Mouse (Mus musculus): Measurements from ENCODE around the gene Slc25a13.

DNA sequence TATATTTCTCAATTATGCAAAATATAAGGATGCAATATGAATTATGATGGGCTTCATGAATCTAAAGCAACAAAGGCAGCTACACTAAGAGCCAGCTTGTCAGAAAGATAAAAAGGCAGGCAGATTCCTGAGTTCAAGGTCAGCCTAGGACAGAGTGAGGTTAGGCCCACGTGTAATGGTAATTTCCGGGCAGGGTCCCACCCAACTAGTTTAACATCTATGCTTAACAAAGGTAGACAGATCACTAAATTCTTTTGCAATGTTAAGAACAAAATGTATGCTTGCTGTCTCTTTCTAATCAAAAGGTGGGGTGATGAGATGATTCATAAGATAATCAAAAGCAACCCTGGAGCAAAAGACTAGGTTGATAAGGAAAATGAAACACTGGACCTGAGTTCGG is 76.6 kb downstream of the Slc25a13 start:
- TF ChIP-seq MAX (IDR thresholded peaks at IDR 0.05; ENCODE audit: low read length), result no peak
- no peak for TF ChIP-seq CTCF (IDR thresholded peaks at IDR 0.05 in 2 of 3, conservative IDR thresholded peaks at IDR 0.05 in 1 of 3; ENCODE audit: control insufficient read depth in 1 of 3, insufficient read depth in 1 of 3, low read depth in 2 of 3, low read length in 3 of 3, poor library complexity in 1 of 3, severe bottlenecking in 1 of 3)
- TF ChIP-seq SIN3A (IDR thresholded peaks at IDR 0.05; ENCODE audit: low read length), result no peak
- TF ChIP-seq HCFC1 (IDR thresholded peaks at IDR 0.05; ENCODE audit: low read depth, low read length), result no peak
- TF ChIP-seq ETS1 (IDR thresholded peaks at IDR 0.05; ENCODE audit: low read depth, low read length), result no peak
- TF ChIP-seq CHD2 (IDR thresholded peaks at IDR 0.05; ENCODE audit: low read length), result no peak
